Mouse (Mus musculus) left cerebral cortex, adult 11 months (tissue): ENCODE data around the gene Gpr4.

Source experiments
- DNase-seq: peaks from one replicate; pipeline ENCODE4 v3.0.0; 2022; ENCODE audit warnings: low spot score

The Gpr4 gene

GRCm38 (mm10) chr7:19265928-19266822 is 53.8 kb downstream of the Gpr4 start:
- DNase-seq = no peak

- DNase-seq = no peak
These were observed 54.7 kb downstream of the Gpr4 start for GRCm38 (mm10) chr7:19267051-19267450.

GRCm38 (mm10) chr7:19268993-19269681 is 56.8 kb downstream of the Gpr4 start:
- no peak for DNase-seq

GRCm38 (mm10) chr7:19269721-19270441 is 57.5 kb downstream of the Gpr4 start:
- no peak for DNase-seq

- no peak for DNase-seq
These were observed 58.3 kb downstream of the Gpr4 start for GRCm38 (mm10) chr7:19270509-19271237.

- peak; percentile 71 for DNase-seq
These were observed 59.2 kb downstream of the Gpr4 start, which contains the start of gene Vasp for GRCm38 (mm10) chr7:19271238-19272172. Gene Vasp, minus strand, starts transcription at chr7:19271817.

- no peak for DNase-seq
These were observed 59.9 kb downstream of the Gpr4 start for GRCm38 (mm10) chr7:19272173-19272764.
